Mouse (Mus musculus): ENCODE results near the gene Pak6. TPM values are rescaled to one million over a fixed set of nuclear protein-coding genes. Genes with fewer than 3 reads are reported as not detected.

Pak6 gene
- total and polyA plus RNA-seq, 3 experiments: 0.05 to 0.73 (median 0.42) TPM

- Histone ChIP-seq H3K9me3 (replicated peaks; ENCODE audit: low read length) (no peaks in the 10 kb centered on the region), H3K4me1 (ENCODE audit: control insufficient read depth in 1 of 2, insufficient read depth in 2 of 2) (no peaks in the 10 kb centered on the region), H3K27ac (ENCODE audit: insufficient read depth, low read depth) (no peak overlapping the region), H3K36me3 (replicated peaks in 1 of 2; ENCODE audit: control insufficient read depth in 1 of 2, insufficient read depth in 1 of 2, low read length in 1 of 2) (no peaks in the 10 kb centered on the region), H3K4me2 (ENCODE audit: insufficient read depth, low read depth, poor library complexity, severe bottlenecking) (no peak overlapping the region), H3K9ac (ENCODE audit: insufficient read depth, low read depth) (no peak overlapping the region), H3K4me3 (replicated peaks in 1 of 3; ENCODE audit: low read depth in 2 of 3, low read length in 2 of 3, poor library complexity in 1 of 3) (no peak overlapping the region), H3K79me2 (replicated peaks; ENCODE audit: control insufficient read depth, extremely low read depth, insufficient read depth, poor library complexity, severe bottlenecking) (no peaks in the 10 kb centered on the region), H3K27me3 (replicated peaks) (no peaks in the 10 kb centered on the region)
- no peak for DNase-seq (ENCODE audit: extremely low read depth)
- dilution Hi-C loops (cut with MboI; ENCODE audit: extremely low pct_ligation_motif_present, extremely low pct_unique_long_range_greater_than_20kb, low sequenced_read_pairs) (no loop called here), in situ Hi-C loops (cut with MboI; ENCODE audit: low pct_ligation_motif_present, low pct_unique_long_range_greater_than_20kb, low sequenced_read_pairs) (no loop called here)
- TF ChIP-seq MAX (IDR thresholded peaks at IDR 0.05; ENCODE audit: low read length): no peak
- no peak for TF ChIP-seq BHLHE40 (IDR thresholded peaks at IDR 0.05; ENCODE audit: low read depth, low read length)
- TF ChIP-seq SIN3A (IDR thresholded peaks at IDR 0.05; ENCODE audit: low read length): no peak
- TF ChIP-seq RCOR1 (conservative IDR thresholded peaks at IDR 0.05; ENCODE audit: low read depth, low read length): no peak
- TF ChIP-seq POLR2AphosphoS2 (IDR thresholded peaks at IDR 0.05; ENCODE audit: low read depth, low read length): no peak
- TF ChIP-seq CHD1 (IDR thresholded peaks at IDR 0.05; ENCODE audit: low read depth, low read length): no peak
- no peak for TF ChIP-seq USF1 (IDR thresholded peaks at IDR 0.05; ENCODE audit: low read depth, low read length)
- no peak for TF ChIP-seq NRF1 (IDR thresholded peaks at IDR 0.05; ENCODE audit: low read depth, low read length)
- TF ChIP-seq UBTF (IDR thresholded peaks at IDR 0.05; ENCODE audit: low read depth, low read length): no peak
- TF ChIP-seq SMC3 (IDR thresholded peaks at IDR 0.05; ENCODE audit: low read depth, low read length): no peak
- TF ChIP-seq ETS1 (conservative IDR thresholded peaks at IDR 0.05; ENCODE audit: low read depth, low read length): no peak
- no peak for TF ChIP-seq ZNF384 (IDR thresholded peaks at IDR 0.05; ENCODE audit: low read depth, low read length)
Observed at GRCm38 (mm10) chr2:118682544-118683260, 19.6 kb downstream of the Pak6 start.

GRCm38 (mm10) chr2:118685088-118685487, 22.0 kb downstream of the Pak6 start:
- no peak for TF ChIP-seq ZNF384 (IDR thresholded peaks at IDR 0.05; ENCODE audit: low read depth, low read length)
- TF ChIP-seq CTCF (conservative IDR thresholded peaks at IDR 0.05 in 1 of 2, IDR thresholded peaks at IDR 0.05 in 1 of 2; ENCODE audit: low read depth in 2 of 2, low read length in 2 of 2): no peak
- TF ChIP-seq KAT2A (IDR thresholded peaks at IDR 0.05; ENCODE audit: insufficient replicate concordance, low read length): no peak
- no peak for TF ChIP-seq RCOR1 (conservative IDR thresholded peaks at IDR 0.05; ENCODE audit: low read depth, low read length)
- TF ChIP-seq E2F4 (IDR thresholded peaks at IDR 0.05; ENCODE audit: insufficient replicate concordance, low read depth, low read length): no peak
- TF ChIP-seq RAD21 (IDR thresholded peaks at IDR 0.05; ENCODE audit: low read depth, low read length): no peak
- no peak for TF ChIP-seq ETS1 (conservative IDR thresholded peaks at IDR 0.05; ENCODE audit: low read depth, low read length)
- no peak for TF ChIP-seq TCF12 (IDR thresholded peaks at IDR 0.05; ENCODE audit: low read depth, low read length)
- TF ChIP-seq EP300 (IDR thresholded peaks at IDR 0.05; ENCODE audit: low read length): no peak
- no peak for TF ChIP-seq HCFC1 (IDR thresholded peaks at IDR 0.05; ENCODE audit: low read depth, low read length)
- no peak for TF ChIP-seq POLR2AphosphoS2 (IDR thresholded peaks at IDR 0.05; ENCODE audit: low read depth, low read length)
- no peak for TF ChIP-seq IRF4 (IDR thresholded peaks at IDR 0.05; ENCODE audit: low read depth, low read length)
- Histone ChIP-seq H3K27ac (ENCODE audit: insufficient read depth, low read depth) (no peak overlapping the region), H3K4me1 (ENCODE audit: control insufficient read depth in 1 of 2, insufficient read depth in 2 of 2) (peaks cover 0 to under 1% of the 10 kb centered on the region in 2 experiments; a peak in 1 of 4 replicates), H3K9ac (ENCODE audit: insufficient read depth, low read depth) (no peak overlapping the region), H3K4me2 (ENCODE audit: insufficient read depth, low read depth, poor library complexity, severe bottlenecking) (no peak overlapping the region), H3K36me3 (replicated peaks in 1 of 2; ENCODE audit: control insufficient read depth in 1 of 2, insufficient read depth in 1 of 2, low read length in 1 of 2) (no peaks in the 10 kb centered on the region), H3K79me2 (replicated peaks; ENCODE audit: control insufficient read depth, extremely low read depth, insufficient read depth, poor library complexity, severe bottlenecking) (no peaks in the 10 kb centered on the region), H3K9me3 (replicated peaks; ENCODE audit: low read length) (no peaks in the 10 kb centered on the region), H3K27me3 (replicated peaks) (no peaks in the 10 kb centered on the region), H3K4me3 (replicated peaks in 1 of 3; ENCODE audit: low read depth in 2 of 3, low read length in 2 of 3, poor library complexity in 1 of 3) (no peak overlapping the region)
- dilution Hi-C loops (cut with MboI; ENCODE audit: extremely low pct_ligation_motif_present, extremely low pct_unique_long_range_greater_than_20kb, low sequenced_read_pairs) (no loop called here), in situ Hi-C loops (cut with MboI; ENCODE audit: low pct_ligation_motif_present, low pct_unique_long_range_greater_than_20kb, low sequenced_read_pairs) (loop anchor here (5.0 kb wide), 1 partner anchor 43 kb away; no protein-coding TSS in a partner anchor)
- DNase-seq (ENCODE audit: extremely low read depth): no peak
